Mouse (Mus musculus): ENCODE data around the gene Dgcr8. TPM values are rescaled to one million over a fixed set of nuclear protein-coding genes. Genes with fewer than 3 reads are reported as not detected.

Dgcr8 gene
- polyA plus RNA-seq, 1 experiment from 2014 or later = 20.3 TPM

MicroRNA genes within 50 kb of the gene (microRNA counts, 519-probe panel; counts per million panel counts)
- microRNA mmu-miR-1306 (2,253 counts per million, percentile 40 among the panel's probes with 10 or more counts), microRNA mmu-miR-185 (2,839 counts per million, percentile 73 among the panel's probes with 10 or more counts)

Small RNA genes lying within 50 kb of the gene (microRNA-seq; reads per million reads assigned to microRNA genes)
- gene Gm24572 (0.59 reads per million), gene Mir1306 (212 reads per million, percentile 62 among the genes with 10 or more reads in this experiment), gene Mir185 (540 reads per million, percentile 73 among the genes with 10 or more reads in this experiment)

Other genes with a start within 250 kb of the Dgcr8 start
- gene Dgcr6, start 236.4 kb downstream of the Dgcr8 start, polyA plus RNA-seq (2015; fragmentation: Nextera tagmentation; extraction: Ambion mirVana) = 67.4 and 67.8 TPM in 2 replicates
- gene Prodh, start 199.0 kb downstream of the Dgcr8 start, polyA plus RNA-seq (2015; fragmentation: Nextera tagmentation; extraction: Ambion mirVana) = 7.2 and 7.3 TPM in 2 replicates
- gene Rtn4r, start 161.6 kb downstream of the Dgcr8 start, polyA plus RNA-seq (2015; fragmentation: Nextera tagmentation; extraction: Ambion mirVana) = 0.16 and 0.85 TPM in 2 replicates
- gene Ccdc188, start 71.4 kb downstream of the Dgcr8 start, polyA plus RNA-seq (2015; fragmentation: Nextera tagmentation; extraction: Ambion mirVana) = 0.17 TPM in 1 of 2 replicates, not detected in the other
- gene Zdhhc8, start 54.1 kb downstream of the Dgcr8 start, polyA plus RNA-seq (2015; fragmentation: Nextera tagmentation; extraction: Ambion mirVana) = 16.3 and 22.7 TPM in 2 replicates
- 65.9 and 69.9 TPM in 2 replicates for gene Trmt2a, start 40.6 kb downstream of the Dgcr8 start, polyA plus RNA-seq (2015; fragmentation: Nextera tagmentation; extraction: Ambion mirVana)
- 295 and 343 TPM in 2 replicates for gene Ranbp1, start 40.5 kb downstream of the Dgcr8 start, polyA plus RNA-seq (2015; fragmentation: Nextera tagmentation; extraction: Ambion mirVana)
- 3.2 TPM in 1 of 2 replicates, not detected in the other for gene Gm49776, start 30.9 kb downstream of the Dgcr8 start, polyA plus RNA-seq (2015; fragmentation: Nextera tagmentation; extraction: Ambion mirVana)
- 72.9 and 74.6 TPM in 2 replicates for gene Tango2, start 58.9 kb upstream of the Dgcr8 start, polyA plus RNA-seq (2015; fragmentation: Nextera tagmentation; extraction: Ambion mirVana)
- gene Arvcf, start 58.9 kb upstream of the Dgcr8 start, polyA plus RNA-seq (2015; fragmentation: Nextera tagmentation; extraction: Ambion mirVana) = 33.1 and 39.5 TPM in 2 replicates
- 38.4 and 39.6 TPM in 2 replicates for gene Txnrd2, start 137.1 kb upstream of the Dgcr8 start, polyA plus RNA-seq (2015; fragmentation: Nextera tagmentation; extraction: Ambion mirVana)
- 128 and 142 TPM in 2 replicates for gene Comt, start 137.6 kb upstream of the Dgcr8 start, polyA plus RNA-seq (2015; fragmentation: Nextera tagmentation; extraction: Ambion mirVana)
- 12.7 TPM in 2 replicates for gene Gnb1l, start 209.5 kb upstream of the Dgcr8 start, polyA plus RNA-seq (2015; fragmentation: Nextera tagmentation; extraction: Ambion mirVana)
- gene Rtl10, start 209.7 kb upstream of the Dgcr8 start, polyA plus RNA-seq (2015; fragmentation: Nextera tagmentation; extraction: Ambion mirVana) = 2.0 and 2.7 TPM in 2 replicates

Measured in heart, embryonic 16.5 days (tissue).